Mouse (Mus musculus) right cerebral cortex, postnatal 14 days (tissue): ENCODE data around the gene Klk13.

Experiments
- DNase-seq: peaks from one replicate; pipeline ENCODE4 v3.0.0; 2022

Gene Klk13

DNA sequence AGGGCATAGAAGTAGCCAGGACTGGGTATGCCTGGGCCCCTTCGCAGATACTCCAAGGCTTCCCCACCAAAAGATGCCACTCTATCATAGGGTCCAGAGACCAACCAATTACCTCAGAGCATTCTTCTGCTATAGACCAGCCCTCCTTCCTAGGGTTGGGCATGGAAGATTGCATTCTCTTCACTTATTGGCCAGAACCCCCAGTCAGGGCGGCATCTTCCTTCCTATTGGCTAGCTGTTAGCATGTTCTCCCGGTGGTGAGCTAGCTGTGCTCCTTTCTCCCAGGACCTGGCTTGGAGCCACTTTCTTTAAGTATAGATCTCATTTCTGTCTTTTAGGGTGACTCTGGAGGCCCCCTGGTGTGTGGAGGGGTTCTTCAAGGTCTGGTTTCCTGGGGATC is 60.5 kb downstream of the Klk13 start:
- no peak for DNase-seq

DNA sequence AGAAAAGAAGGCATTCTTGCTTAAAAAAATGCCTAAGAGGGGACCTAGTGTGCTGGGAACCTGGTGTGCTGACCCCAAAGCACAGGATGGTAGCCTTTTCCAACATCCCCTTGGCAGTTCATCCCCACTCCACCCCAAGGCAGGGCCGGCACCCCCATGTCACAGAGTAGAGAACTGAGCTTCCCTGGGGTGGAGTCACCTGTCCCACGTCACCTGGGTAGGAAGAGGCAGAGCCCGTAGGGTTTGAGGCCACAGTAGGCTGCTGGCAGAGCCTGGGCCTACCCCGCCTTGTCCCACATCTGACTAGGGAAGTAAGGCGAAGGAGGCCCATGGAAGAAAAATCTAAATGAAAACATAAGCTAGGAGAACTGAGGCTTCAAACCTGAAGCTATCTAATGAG is 62.0 kb downstream of the Klk13 start, which contains the start of gene Klk11:
Gene Klk11 (plus strand): TSS at position 241 of the 400 bp plus-strand sequence.
- no peak for DNase-seq

DNA sequence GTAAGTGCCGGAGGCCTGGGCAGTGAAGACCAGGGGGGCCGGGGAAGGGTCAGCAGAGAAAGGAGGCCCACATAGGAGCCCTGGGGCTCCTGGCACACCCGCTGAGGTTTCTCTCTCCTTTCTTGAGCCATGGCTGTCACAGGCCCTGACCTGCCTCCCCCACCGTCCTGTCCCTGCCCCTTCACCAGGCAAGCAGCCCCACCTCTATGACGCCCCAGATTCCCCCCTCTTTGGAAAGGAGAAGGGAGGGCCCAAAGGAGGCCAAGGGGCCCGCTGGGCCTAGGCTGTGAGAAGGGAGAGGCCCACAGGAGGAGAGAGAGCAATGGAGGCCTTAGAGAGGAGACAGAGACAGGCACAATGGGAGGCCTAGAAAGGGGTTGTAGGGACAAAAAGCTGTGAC is 62.4 kb downstream of the Klk13 start:
- no peak for DNase-seq

DNA sequence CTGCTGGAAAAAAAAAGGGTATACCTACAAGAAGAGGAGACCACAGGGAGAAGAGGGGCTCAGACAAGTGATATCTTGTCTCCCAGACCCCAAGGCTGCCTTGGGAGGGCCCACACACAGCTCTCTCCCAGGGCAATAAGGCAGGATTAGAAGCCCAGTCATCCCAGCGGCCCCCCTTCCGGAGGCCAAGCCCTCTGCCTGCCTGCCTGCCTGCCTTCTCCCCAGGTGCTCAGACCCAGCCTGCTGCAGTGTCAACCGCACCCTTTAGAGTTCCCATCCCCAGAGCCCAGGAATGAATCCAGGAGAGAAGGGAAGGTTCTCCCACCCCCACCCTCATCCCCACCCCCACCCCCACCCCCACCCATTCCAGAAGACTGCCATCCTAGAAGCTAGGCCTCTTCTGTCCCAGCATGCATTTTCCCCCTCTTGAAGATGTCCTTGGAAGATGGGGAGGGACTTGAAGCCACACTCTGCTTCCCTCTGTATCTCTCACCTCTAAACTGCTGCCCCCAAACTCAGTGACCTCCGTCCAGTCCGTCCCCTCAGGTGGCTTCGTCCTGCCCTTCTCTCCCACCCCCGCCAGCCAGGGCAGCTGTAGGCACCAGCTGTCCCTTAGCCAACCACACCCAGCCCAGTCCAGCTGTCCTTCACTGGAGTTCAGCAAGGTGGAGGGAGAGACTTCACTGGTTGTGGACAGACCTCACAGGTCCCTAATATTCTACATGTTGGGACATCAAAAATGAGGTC is 63.1 kb downstream of the Klk13 start:
- DNase-seq, result no peak

DNA sequence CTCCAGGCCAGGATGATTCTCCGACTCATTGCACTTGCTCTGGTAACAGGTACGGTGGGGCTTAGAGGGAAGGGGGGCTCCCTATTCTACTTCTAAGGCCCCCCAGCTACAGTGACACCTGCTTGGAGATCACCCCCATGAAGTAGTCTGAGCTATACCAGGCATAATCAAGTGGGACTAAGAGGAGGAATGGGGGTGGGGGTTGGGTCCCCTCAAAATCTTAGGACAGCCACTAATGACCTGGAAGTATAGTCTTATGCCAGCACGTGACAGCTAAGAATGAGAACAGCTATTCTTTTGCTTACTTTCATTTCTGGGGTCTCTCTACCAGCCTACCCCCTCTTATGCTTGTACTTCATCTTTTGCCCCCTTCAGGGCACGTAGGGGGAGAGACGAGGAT is 64.1 kb downstream of the Klk13 start:
- no peak for DNase-seq
